Mouse (Mus musculus): ENCODE measurements around the gene Golga2.

DNA sequence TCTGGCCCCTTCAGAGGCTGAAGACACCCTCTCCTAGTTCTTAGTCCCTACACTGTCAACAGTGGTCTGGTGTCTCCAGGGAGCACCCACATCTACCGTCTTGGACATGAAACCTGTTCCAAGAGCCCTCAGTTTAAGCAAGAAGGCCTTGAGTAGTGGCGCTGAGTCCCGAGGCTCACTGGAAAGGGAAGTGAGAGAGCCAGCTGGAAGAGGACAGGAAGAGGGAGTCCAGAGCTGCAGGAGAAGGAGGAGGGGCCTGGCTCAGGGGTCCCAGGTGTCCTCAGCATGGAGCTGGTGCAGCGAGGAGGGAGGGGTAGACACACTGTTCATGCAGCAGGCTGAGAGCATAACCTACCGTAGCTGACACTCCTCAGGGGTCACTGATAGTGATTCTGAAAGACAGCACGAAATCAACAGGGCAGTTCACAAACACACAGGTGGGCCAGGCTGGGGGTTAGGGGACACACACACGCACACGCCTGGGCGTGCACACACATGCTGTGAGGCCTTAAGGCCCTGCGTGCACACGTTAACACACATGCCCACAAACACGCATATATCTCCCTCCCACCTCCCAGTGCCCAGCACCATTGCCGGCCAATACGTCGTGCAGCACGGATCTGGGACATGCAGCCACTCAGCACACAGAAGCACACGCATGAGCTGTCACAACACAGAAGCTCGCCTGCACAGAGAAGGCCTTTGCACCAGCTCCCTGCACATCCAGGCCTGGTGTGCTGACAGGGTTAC lies 23.1 kb downstream of the Golga2 start:
- no peak; the same call in 1 of the 2 replicates for TF ChIP-seq CTCF (IDR thresholded peaks at IDR 0.05; ENCODE audit: control insufficient read depth, insufficient read depth, insufficient replicate concordance, low read depth, low read length)
- TF ChIP-seq POLR2A (IDR thresholded peaks at IDR 0.05; ENCODE audit: control insufficient read depth, low read depth, low read length) = 0 out of 2 replicates have a peak, but pooled peaks have one; percentile 17
